Mouse (Mus musculus) heart, embryonic 12.5 days (tissue): ENCODE measurements at regions not wholly inside any gene's neighbourhood (a gene's known extent, or its start where the extent isn't known, plus 50 kb on each side); places are given as distances from the start of the nearest gene placed in this dataset.

Source experiments
- ATAC-seq: fragments of 200-750 bp; cut with Nextera tagmentation; 2 replicates; pipeline ENCODE4 v1.8.0; 2017; ENCODE audit warnings: moderate TSS enrichment, moderate library complexity; ENCODE audit not compliant: insufficient number of reproducible peaks, low FRiP score
- H3K27ac ChIP-seq: fragments of 300-500 bp; sonication (generic); 2 replicates; pipeline ENCODE4 v1.5.1; 2016; ENCODE audit warnings: mild to moderate bottlenecking, moderate library complexity; ENCODE audit not compliant: poor library complexity, severe bottlenecking
- H3K27me3 ChIP-seq: fragments of 300-500 bp; sonication (generic); replicated peaks from 2 replicates; pipeline ENCODE4 v1.6.1; 2016; ENCODE audit warnings: mild to moderate bottlenecking, moderate library complexity
- H3K36me3 ChIP-seq: fragments of 300-500 bp; sonication (generic); 2 replicates; pipeline ENCODE4 v1.6.1; 2016; ENCODE audit warnings: mild to moderate bottlenecking, moderate library complexity
- H3K4me1 ChIP-seq: fragments of 300-500 bp; sonication (generic); replicated peaks from 2 replicates; pipeline ENCODE4 v1.6.1; 2016; ENCODE audit warnings: mild to moderate bottlenecking
- H3K4me2 ChIP-seq: fragments of 300-500 bp; sonication (generic); 2 replicates; pipeline ENCODE4 v1.6.1; 2016; ENCODE audit warnings: mild to moderate bottlenecking, moderate library complexity
- H3K4me3 ChIP-seq: fragments of 300-500 bp; sonication (generic); 2 replicates; pipeline ENCODE4 v1.5.1; 2016; ENCODE audit warnings: mild to moderate bottlenecking
- H3K9ac ChIP-seq: fragments of 300-500 bp; sonication (generic); 2 replicates; pipeline ENCODE4 v1.6.1; 2016; ENCODE audit warnings: mild to moderate bottlenecking, moderate library complexity
- H3K9me3 ChIP-seq: fragments of 300-500 bp; sonication (generic); replicated peaks from 2 replicates; pipeline ENCODE4 v1.6.1; 2016; ENCODE audit warnings: mild to moderate bottlenecking, moderate library complexity
- WGBS: fragments of 180-500 bp; shearing (Covaris S2); methylation state at CpG from one replicate; pipeline ENCODE4 v1.1.7; 2016; 5-methylcytosine and 5-hydroxymethylcytosine counted together

DNA sequence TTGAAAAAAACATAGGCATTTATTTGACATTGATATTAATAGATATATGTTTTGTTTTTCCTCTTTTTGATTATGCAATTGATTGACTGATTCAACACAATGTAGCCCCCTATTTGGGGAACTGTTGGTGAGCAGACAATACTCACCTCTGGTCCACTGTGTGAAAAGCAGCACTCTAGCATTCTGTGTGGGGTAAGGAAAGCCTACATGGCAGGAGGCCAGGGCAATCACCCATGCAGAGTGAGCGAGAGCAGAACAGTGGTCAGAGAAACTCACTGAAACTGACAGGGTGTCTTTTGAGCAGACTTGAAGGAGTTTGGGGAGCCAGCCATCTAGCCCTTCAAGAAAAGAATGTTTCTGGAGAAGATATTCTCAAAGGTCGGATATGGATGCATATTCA lies 73.2 kb upstream of the Azi2 start:
- H3K4me1 ChIP-seq: no peaks in the 10 kb centered on the region; the same call in 1 of the 2 replicates
- H3K27ac ChIP-seq: no peak overlapping the region
- 0 out of 2 replicates have a peak, but pooled peaks cover 2% of the 10 kb centered on the region for H3K9me3 ChIP-seq
- H3K4me2 ChIP-seq: no peak overlapping the region
- no peaks in the 10 kb centered on the region for H3K36me3 ChIP-seq
- no peaks in the 10 kb centered on the region for H3K27me3 ChIP-seq
- 75% methylated on average over 2 of the region's 2 CpGs for WGBS
- H3K9ac ChIP-seq: no peak overlapping the region
- H3K4me3 ChIP-seq: no peak overlapping the region
- ATAC-seq: no peak

DNA sequence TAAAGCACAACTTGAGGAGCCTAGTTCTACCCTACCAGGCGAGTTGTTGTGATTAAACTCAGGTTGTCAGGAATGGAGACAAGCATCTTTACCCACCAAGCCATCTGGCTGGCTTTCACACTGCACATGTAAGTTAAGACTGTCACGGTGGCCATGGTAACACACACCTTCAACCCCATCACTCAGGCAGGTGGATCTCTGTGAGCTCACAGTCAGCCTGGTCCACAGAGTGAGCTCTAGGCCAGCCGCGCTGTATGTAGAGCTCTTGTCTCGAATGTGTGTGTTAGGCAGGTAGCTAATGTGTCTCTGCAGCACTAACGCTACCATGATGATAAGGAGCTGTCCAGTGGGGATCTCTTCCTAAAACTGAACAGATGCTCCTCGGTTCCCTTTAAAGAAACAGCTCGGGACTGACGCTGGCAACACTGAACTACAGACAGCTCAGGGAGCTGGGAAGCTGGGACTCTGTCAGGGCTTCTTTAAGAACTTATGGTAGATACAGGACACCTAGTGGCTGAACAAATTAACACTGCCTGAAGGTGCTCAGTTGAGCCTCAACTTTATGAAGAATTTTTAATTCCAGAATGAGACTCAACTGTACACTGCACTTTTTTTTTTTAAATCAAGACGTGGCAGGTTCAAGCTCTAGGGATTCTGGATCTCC lies 73.8 kb upstream of the Azi2 start:
- H3K4me2 ChIP-seq: no peak overlapping the region
- H3K27me3 ChIP-seq: no peaks in the 10 kb centered on the region
- H3K9ac ChIP-seq: no peak overlapping the region
- no peaks in the 10 kb centered on the region for H3K36me3 ChIP-seq
- ATAC-seq: no peak
- no peak overlapping the region for H3K4me3 ChIP-seq
- H3K27ac ChIP-seq: no peak overlapping the region
- no peaks in the 10 kb centered on the region; the same call in 1 of the 2 replicates for H3K4me1 ChIP-seq
- no peaks in the 10 kb centered on the region for H3K9me3 ChIP-seq
- WGBS: 58% methylated on average over 10 of the region's 10 CpGs

DNA sequence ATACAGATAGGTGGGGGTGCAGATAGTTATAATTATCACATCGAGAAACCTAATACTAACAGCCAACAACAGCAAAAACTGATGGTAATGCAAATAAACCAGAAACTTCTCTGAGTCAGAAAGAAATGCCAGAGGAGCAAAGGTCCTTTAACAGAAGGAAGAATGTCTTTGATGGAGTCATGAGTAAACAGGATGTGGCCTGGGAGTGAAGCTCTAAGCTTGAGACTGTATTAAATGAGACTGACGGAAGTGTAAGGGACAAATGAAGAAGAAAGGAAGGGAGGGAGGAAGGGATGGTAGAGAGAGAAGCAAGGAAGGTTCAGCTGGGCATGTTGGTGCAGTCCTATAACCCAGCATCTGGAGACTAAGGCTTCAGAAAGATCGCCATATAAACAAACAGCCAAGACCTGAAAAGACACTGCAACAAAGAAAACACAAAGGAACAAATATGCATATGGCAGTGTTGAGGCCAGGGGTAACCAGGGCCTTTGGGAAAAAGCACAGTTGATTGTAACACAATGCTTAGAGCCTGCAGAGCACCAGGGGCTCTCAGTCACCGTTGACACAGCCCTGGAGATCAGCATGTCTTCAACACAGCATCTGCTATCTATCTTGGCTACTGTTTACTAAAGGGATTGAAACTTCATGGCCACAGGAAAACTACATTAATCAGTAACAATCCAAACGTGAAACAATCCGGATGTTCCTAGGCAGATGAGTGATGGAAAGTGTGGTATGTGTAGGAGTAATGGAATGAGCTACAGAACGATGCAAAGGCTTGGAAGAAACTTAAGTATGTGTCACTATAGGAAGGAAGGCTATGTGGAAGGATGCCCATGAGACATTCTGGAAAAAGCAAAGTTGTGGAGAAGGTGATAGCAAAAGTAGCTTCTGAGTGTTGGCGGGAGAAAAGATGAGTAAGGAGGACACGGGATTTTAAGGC lies 77.9 kb upstream of the Azi2 start:
- ATAC-seq: no peak
- H3K27ac ChIP-seq: no peak overlapping the region
- H3K36me3 ChIP-seq: no peaks in the 10 kb centered on the region
- no peaks in the 10 kb centered on the region for H3K9me3 ChIP-seq
- 59% methylated on average over 9 of the region's 9 CpGs for whole genome bisulfite sequencing
- H3K27me3 ChIP-seq: no peaks in the 10 kb centered on the region
- no peak overlapping the region for H3K9ac ChIP-seq
- no peaks in the 10 kb centered on the region; the same call in 1 of the 2 replicates for H3K4me1 ChIP-seq
- no peak overlapping the region for H3K4me3 ChIP-seq
- no peak overlapping the region for H3K4me2 ChIP-seq

DNA sequence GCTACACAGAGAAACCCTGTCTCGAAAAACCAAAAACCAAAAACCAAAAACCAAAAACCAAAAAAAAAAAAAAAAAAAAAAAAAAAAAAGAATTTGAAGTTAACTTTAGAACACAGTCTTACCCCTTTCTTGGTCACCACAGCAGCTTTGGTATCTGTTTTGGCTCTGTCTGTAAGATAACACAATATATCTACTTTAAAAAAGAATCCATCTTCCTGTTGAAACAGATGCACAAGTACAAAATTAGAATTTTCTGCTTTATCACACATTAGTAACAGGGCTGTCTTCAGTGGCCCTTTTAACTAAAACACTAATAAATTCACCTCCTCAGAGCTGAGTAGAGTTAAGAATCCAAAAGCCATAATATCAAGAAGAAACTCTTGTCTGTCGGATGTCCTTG lies 80.5 kb upstream of the Azi2 start:
- Histone ChIP-seq H3K9ac (no peak overlapping the region), H3K27ac (no peak overlapping the region), H3K4me3 (no peak overlapping the region), H3K4me1 (peaks cover 8% of the 10 kb centered on the region), H3K9me3 (no peaks in the 10 kb centered on the region), H3K27me3 (no peaks in the 10 kb centered on the region), H3K36me3 (no peaks in the 10 kb centered on the region), H3K4me2 (no peak overlapping the region)
- WGBS: 85% methylated on average over 2 of the region's 2 CpGs
- ATAC-seq: no peak

DNA sequence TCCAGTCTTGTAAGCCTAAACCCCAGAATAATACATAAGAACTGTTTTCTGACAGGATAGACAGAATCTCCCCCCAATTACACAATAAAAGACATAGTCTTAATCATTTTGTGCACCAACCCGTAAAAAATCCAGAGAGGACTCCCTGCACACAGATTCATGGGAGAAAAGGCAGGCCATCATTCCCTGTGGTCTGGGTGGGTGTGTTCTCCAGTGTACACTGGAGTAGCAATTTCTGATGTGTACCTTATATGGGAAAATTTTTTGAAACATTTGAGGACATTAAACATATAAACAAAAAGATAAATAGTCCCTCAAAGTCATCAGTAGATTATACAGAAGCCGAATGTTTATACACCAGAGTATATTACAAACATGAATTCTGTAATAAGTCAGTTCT lies 83.1 kb upstream of the Azi2 start:
- H3K9ac ChIP-seq: no peak overlapping the region
- H3K9me3 ChIP-seq: no peaks in the 10 kb centered on the region
- no peak overlapping the region for H3K4me3 ChIP-seq
- H3K27me3 ChIP-seq: no peaks in the 10 kb centered on the region
- no peak for ATAC-seq
- H3K4me1 ChIP-seq: peaks cover 8% of the 10 kb centered on the region
- WGBS: 75% methylated on average over 2 of the region's 2 CpGs
- no peaks in the 10 kb centered on the region for H3K36me3 ChIP-seq
- H3K27ac ChIP-seq: no peak overlapping the region
- no peak overlapping the region for H3K4me2 ChIP-seq

DNA sequence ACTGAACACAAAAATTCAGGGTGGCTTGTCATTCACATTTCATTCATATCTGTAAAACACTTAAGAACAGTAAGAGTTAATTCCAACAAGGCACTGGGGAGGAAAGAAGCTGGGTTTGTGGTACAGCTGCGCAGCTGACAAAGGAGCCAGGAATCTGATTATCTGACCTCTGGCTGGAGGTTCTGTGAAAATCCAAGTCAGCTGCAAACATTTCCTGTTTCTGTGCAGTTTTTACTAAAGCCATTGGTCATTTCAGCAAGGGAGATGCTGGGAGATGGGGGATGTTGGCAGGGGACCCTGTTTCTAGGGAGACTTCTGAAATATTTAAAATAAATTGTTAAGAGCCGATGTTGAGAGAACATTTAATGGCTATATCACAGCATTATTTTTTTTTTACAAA lies 83.6 kb upstream of the Azi2 start:
- 38% methylated on average over 2 of the region's 2 CpGs for WGBS
- no peak overlapping the region for H3K27ac ChIP-seq
- no peaks in the 10 kb centered on the region for H3K9me3 ChIP-seq
- no peak overlapping the region for H3K9ac ChIP-seq
- peaks cover 8% of the 10 kb centered on the region for H3K4me1 ChIP-seq
- H3K4me3 ChIP-seq: no peak overlapping the region
- H3K27me3 ChIP-seq: no peaks in the 10 kb centered on the region
- H3K36me3 ChIP-seq: no peaks in the 10 kb centered on the region
- no peak overlapping the region for H3K4me2 ChIP-seq
- ATAC-seq: no peak

DNA sequence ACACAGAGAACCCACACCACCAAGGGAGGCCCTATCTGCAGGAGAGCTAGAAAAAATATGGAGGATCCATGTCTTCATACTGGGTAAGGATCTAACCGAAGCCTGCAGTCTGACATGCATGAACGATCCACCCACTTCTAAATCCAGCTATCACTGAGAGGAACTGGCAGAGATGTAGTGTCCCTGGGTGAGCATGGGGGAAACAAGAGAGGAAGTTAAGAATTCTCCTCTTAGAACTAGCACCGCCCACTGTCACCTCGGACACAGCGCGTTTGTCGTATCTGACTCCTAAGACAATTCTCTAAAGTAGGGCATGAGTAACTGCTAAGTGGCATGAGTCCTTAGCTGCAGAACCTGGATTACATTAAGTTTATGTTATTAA lies 112.8 kb upstream of the Azi2 start:
- peaks cover 13% of the 10 kb centered on the region for H3K4me1 ChIP-seq
- no peak overlapping the region for H3K4me2 ChIP-seq
- H3K4me3 ChIP-seq: no peak overlapping the region
- H3K27me3 ChIP-seq: 0 out of 2 replicates have a peak, but pooled peaks cover 3% of the 10 kb centered on the region
- H3K27ac ChIP-seq: no peak overlapping the region
- no peak for ATAC-seq
- WGBS: 67% methylated on average over 7 of the region's 7 CpGs
- H3K9me3 ChIP-seq: no peaks in the 10 kb centered on the region
- no peaks in the 10 kb centered on the region for H3K36me3 ChIP-seq
- H3K9ac ChIP-seq: no peak overlapping the region

DNA sequence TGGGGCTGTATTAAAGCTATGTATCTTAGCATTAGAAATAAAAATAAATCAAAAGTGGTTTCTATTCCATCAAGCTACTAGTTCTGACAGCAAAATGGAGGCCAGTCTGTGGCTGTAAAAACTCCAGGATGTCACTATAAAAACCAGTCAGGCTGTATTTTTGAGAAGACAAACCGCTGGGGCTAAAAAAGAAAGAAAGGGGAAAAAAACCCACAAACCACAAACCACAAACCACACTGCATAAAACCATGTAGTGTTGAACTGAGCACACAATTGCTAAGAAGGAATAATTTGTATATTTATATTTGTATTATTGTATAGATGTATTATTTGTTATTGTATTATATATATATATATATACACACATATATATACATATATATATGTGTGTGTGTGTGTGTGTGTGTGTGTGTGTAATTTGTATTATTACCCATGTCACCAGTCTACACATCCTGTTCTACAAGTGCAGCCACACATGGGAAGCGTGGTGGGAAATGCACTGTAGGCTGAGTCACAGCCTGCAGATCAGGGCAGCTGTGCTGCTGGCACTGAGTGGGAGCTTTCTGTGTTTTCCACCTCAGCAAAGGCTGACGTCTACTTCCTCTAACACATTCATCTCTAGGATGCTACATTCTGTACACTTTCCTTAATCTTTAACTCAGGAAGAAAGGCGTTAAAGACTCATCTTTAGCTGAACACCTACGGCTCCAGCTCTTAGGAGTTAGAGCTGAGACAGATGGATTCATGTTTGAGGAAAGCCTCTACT lies 113.4 kb upstream of the Azi2 start:
- WGBS: 76% methylated on average over 5 of the region's 5 CpGs
- H3K9me3 ChIP-seq: no peaks in the 10 kb centered on the region
- no peak overlapping the region for H3K9ac ChIP-seq
- H3K36me3 ChIP-seq: no peaks in the 10 kb centered on the region
- no peak for ATAC-seq
- H3K4me1 ChIP-seq: peaks cover 13% of the 10 kb centered on the region
- H3K4me2 ChIP-seq: no peak overlapping the region
- no peak overlapping the region for H3K27ac ChIP-seq
- H3K27me3 ChIP-seq: 0 out of 2 replicates have a peak, but pooled peaks cover 3% of the 10 kb centered on the region
- H3K4me3 ChIP-seq: no peak overlapping the region

DNA sequence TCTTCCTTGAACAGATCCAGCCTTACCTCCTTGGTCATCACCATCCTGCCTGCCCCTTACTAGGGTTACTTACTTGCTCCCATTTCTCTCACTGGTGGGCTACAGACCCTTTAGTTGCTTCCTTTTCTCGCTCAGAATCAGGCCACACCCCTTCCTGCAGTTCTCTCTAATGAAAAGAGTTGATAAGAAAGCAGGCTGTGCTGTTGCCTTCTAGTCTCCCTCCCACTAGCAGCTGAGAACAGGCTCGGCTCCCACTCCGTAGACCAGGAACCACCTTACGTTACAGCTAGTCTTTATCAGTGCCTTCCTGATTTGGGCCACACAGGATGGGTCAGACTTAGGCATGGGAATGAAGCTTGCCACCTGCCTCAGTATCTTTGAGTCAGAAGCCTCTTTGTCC lies 117.3 kb upstream of the Azi2 start:
- Histone ChIP-seq H3K4me2 (peak overlapping the region; percentile 52), H3K27ac (no peak overlapping the region), H3K4me3 (no peak overlapping the region), H3K27me3 (no peaks in the 10 kb centered on the region), H3K9ac (no peak overlapping the region), H3K9me3 (no peaks in the 10 kb centered on the region), H3K4me1 (peaks cover 12% of the 10 kb centered on the region), H3K36me3 (no peaks in the 10 kb centered on the region)
- no peak for ATAC-seq
- 2% methylated on average over 4 of the region's 4 CpGs for WGBS

DNA sequence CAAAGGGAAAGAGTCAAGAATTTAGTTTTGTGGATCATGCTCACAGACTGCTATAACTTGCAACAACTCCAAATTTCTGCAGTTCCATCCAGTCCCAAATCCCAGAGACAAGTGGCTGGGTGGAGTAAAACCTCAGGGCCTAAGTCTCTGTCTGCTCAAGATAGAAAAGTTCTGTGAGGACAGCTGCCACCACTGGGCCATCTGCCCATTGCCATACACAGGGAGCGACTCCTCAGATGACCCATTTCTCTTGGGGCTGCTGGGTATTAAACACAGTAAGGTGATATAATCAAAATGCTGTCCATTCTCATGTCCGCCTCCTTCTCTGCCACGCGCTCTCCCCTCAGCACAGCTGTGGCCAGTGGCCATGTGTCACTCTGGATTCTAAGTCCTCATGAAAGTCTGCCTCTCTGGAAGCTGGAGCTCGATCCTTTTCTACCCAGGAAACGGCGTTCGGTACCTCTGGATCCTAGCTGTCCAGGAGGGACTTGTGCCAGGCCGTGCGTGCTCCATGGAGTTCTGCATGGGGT lies 132.3 kb upstream of the Azi2 start:
- Histone ChIP-seq H3K4me3 (no peak overlapping the region), H3K9me3 (peaks cover 6% of the 10 kb centered on the region), H3K4me1 (no peaks in the 10 kb centered on the region), H3K4me2 (no peak overlapping the region), H3K27me3 (no peaks in the 10 kb centered on the region), H3K9ac (no peak overlapping the region), H3K36me3 (no peaks in the 10 kb centered on the region), H3K27ac (no peak overlapping the region)
- 90% methylated on average over 10 of the region's 10 CpGs for WGBS
- no peak for ATAC-seq
